Mouse (Mus musculus) liver, adult 2 months (tissue): ENCODE results near the gene Olfr152. TPM values are rescaled to one million over a fixed set of nuclear protein-coding genes. Genes with fewer than 3 reads are reported as not detected.

ENCODE experiments used
- DNase-seq: peaks from one replicate; pipeline ENCODE4 v3.0.0-alpha.2; 2011; ENCODE audit warnings: low read depth, low spot score; ENCODE audit errors: extremely low read depth
- H3K27ac ChIP-seq: fragments of 200-500 bp; replicated peaks from 2 replicates; pipeline ENCODE4 v1.5.1; 2012; ENCODE audit warnings: low read depth, mild to moderate bottlenecking, control low read depth, inconsistent platforms, low read length; ENCODE audit not compliant: insufficient read depth
- H3K27me3 ChIP-seq: fragments of 200-500 bp; 2 replicates; pipeline ENCODE4 v1.6.1; 2012; ENCODE audit warnings: mild to moderate bottlenecking, moderate library complexity, low read length, inconsistent platforms; ENCODE audit not compliant: control insufficient read depth, insufficient read depth
- H3K36me3 ChIP-seq: fragments of 200-500 bp; 2 replicates; pipeline ENCODE4 v1.6.1; 2012; ENCODE audit warnings: low read length, inconsistent platforms; ENCODE audit not compliant: control insufficient read depth, insufficient read depth
- H3K4me1 ChIP-seq: fragments of 200-500 bp; 2 replicates; pipeline ENCODE4 v1.6.1; 2011; ENCODE audit warnings: low read length; ENCODE audit not compliant: control insufficient read depth, insufficient read depth
- H3K4me3 ChIP-seq: fragments of 200-500 bp; 2 replicates; pipeline ENCODE4 v1.5.1; 2011; ENCODE audit warnings: low read depth, mild to moderate bottlenecking, control low read depth, low read length, moderate library complexity; ENCODE audit not compliant: insufficient read depth
- H3K79me2 ChIP-seq: fragments of 200-500 bp; 2 replicates; pipeline ENCODE4 v1.6.1; 2012; ENCODE audit warnings: inconsistent platforms, mild to moderate bottlenecking, low read length, moderate library complexity; ENCODE audit not compliant: control insufficient read depth, insufficient read depth
- H3K9ac ChIP-seq: fragments of 200-500 bp; 2 replicates; pipeline ENCODE4 v1.6.1; 2012; ENCODE audit warnings: low read depth, mild to moderate bottlenecking, control low read depth, inconsistent platforms, low read length
- CTCF ChIP-seq: fragments of 200-500 bp; IDR thresholded peaks from 2 replicates; pipeline ENCODE4 v1.5.1; 2011; ENCODE audit warnings: low read depth, low read length, control low read depth
- POLR2A ChIP-seq: fragments of 200-500 bp; IDR thresholded peaks from 2 replicates; pipeline ENCODE4 v1.6.1; 2011; ENCODE audit warnings: low read length, control low read depth; ENCODE audit not compliant: insufficient read depth; ENCODE audit errors: extremely low read depth
- WGBS: fragments of 180-500 bp; shearing (Covaris S2); methylation state at CpG from one replicate; pipeline ENCODE4 v1.1.7; 2018; 5-methylcytosine and 5-hydroxymethylcytosine counted together
- polyA plus RNA-seq: library from polyadenylated mRNA; depleted of rRNA; stranded (reverse); fragments of >200 nt; gene quantifications from 2 replicates; pipeline ENCODE4 v1.2.3, GENCODE M21; 2012; rRNA removed
- total RNA-seq: library from RNA; depleted of rRNA; stranded (reverse); fragments of >200 nt; gene quantifications from 2 replicates; pipeline ENCODE4 v1.2.3, GENCODE M21; 2014; rRNA removed

Gene Olfr152
- total and polyA plus RNA-seq, 2 experiments = not detected

DNA sequence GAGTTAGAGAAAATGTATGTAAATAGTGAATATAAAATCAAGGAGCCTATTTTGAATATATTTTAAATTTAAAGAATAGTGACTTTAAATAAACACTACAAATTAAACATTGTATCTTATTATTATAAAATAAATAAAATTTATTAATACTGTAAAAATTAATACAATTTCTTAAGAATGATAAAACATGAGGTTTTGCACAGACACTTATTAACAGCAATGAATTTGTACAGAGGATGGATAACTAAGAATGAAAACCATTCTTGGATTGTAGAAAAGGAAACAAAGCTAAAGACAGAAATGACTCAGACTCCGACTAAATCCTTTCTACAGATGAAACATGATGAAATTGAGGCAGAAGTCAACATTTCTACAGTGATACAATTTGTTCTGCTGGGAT is 30.2 kb downstream of the Olfr152 start, which contains the start of gene Olfr1145:
Gene Olfr1145 (plus strand): TSS at position 301 of the 400 bp plus-strand sequence.
- Histone ChIP-seq H3K4me3 (no peak within 1 kb of the TSS), H3K36me3 (no peaks in the 10 kb centered on the region), H3K9ac (no peak within 1 kb of the TSS), H3K4me1 (no peaks in the 10 kb centered on the region), H3K27me3 (no peaks in the 10 kb centered on the region), H3K79me2 (no peaks in the 10 kb centered on the region), H3K27ac (no peak within 1 kb of the TSS)
- TF ChIP-seq CTCF = no peak
- TF ChIP-seq POLR2A = no peak
- no peak for DNase-seq
- WGBS = 63% methylated on average over 1 of the region's 1 CpGs

DNA sequence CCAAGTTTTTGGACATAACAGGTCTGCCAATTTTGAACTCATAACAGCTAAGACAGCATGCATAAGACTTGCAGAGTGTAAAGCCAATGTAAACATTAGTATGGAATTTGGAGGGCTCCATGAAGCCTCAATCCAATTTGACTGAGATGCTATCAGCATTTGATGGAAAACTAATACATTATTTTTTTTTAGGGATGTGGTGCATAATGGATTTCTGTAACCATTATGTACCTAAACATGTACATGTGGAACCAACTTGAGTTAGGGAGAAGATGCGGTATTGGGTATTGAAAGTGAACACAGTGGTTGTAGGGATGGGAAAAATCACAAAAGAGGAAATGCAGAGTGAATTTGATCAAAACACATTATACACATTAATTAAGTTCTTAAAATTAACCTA is 51.0 kb downstream of the Olfr152 start, which contains the start of gene Olfr1148:
Gene Olfr1148 (plus strand): TSS at position 301 of the 400 bp plus-strand sequence.
- TF ChIP-seq POLR2A (no peak), CTCF (no peak)
- WGBS = 93% methylated on average over 1 of the region's 1 CpGs

More for the DNA sequence above, 51.0 kb downstream of the Olfr152 start, which contains the start of gene Olfr1148:
- Histone ChIP-seq H3K27ac (no peak within 1 kb of the TSS), H3K4me3 (no peak within 1 kb of the TSS), H3K4me1 (no peaks in the 10 kb centered on the region), H3K36me3 (no peaks in the 10 kb centered on the region), H3K27me3 (no peaks in the 10 kb centered on the region), H3K79me2 (no peaks in the 10 kb centered on the region), H3K9ac (no peak within 1 kb of the TSS)
- no peak for DNase-seq

Other genes with a start within 250 kb of the Olfr152 start
- not detected in 2 replicates for gene Olfr153, start 247.7 kb upstream of the Olfr152 start, total RNA-seq
- gene Olfr153, start 247.7 kb upstream of the Olfr152 start, polyA plus RNA-seq = not detected in 2 replicates
- gene Olfr1128, start 233.9 kb upstream of the Olfr152 start, total RNA-seq = not detected in 2 replicates
- gene Olfr1128, start 233.9 kb upstream of the Olfr152 start, polyA plus RNA-seq = not detected in 2 replicates
- not detected in 2 replicates for gene Olfr1129, start 205.6 kb upstream of the Olfr152 start, total RNA-seq
- not detected in 2 replicates for gene Olfr1129, start 205.6 kb upstream of the Olfr152 start, polyA plus RNA-seq
- gene Olfr1130, start 173.3 kb upstream of the Olfr152 start, total RNA-seq = not detected in 2 replicates
- gene Olfr1130, start 173.3 kb upstream of the Olfr152 start, polyA plus RNA-seq = not detected in 2 replicates
- not detected in 2 replicates for gene Olfr1131, start 152.4 kb upstream of the Olfr152 start, total RNA-seq
- gene Olfr1131, start 152.4 kb upstream of the Olfr152 start, polyA plus RNA-seq = not detected in 2 replicates
- gene Olfr1132, start 141.9 kb upstream of the Olfr152 start, total RNA-seq = not detected in 2 replicates
- gene Olfr1132, start 141.9 kb upstream of the Olfr152 start, polyA plus RNA-seq = not detected in 2 replicates
- not detected in 2 replicates for gene Olfr1133, start 132.1 kb upstream of the Olfr152 start, total RNA-seq
- gene Olfr1133, start 132.1 kb upstream of the Olfr152 start, polyA plus RNA-seq = not detected in 2 replicates
- not detected in 2 replicates for gene Olfr1134, start 121.0 kb upstream of the Olfr152 start, total RNA-seq
- gene Olfr1134, start 121.0 kb upstream of the Olfr152 start, polyA plus RNA-seq = not detected in 2 replicates
- not detected in 2 replicates for gene Olfr1135, start 105.8 kb upstream of the Olfr152 start, total RNA-seq
- gene Olfr1135, start 105.8 kb upstream of the Olfr152 start, polyA plus RNA-seq = not detected in 2 replicates
- not detected in 2 replicates for gene Olfr1136, start 85.5 kb upstream of the Olfr152 start, total RNA-seq
- gene Olfr1136, start 85.5 kb upstream of the Olfr152 start, polyA plus RNA-seq = not detected in 2 replicates
- not detected in 2 replicates for gene Olfr1137, start 66.3 kb upstream of the Olfr152 start, total RNA-seq
- gene Olfr1137, start 66.3 kb upstream of the Olfr152 start, polyA plus RNA-seq = not detected in 2 replicates
- not detected in 2 replicates for gene Olfr1138, start 39.5 kb upstream of the Olfr152 start, total RNA-seq
- not detected in 2 replicates for gene Olfr1138, start 39.5 kb upstream of the Olfr152 start, polyA plus RNA-seq
- gene Olfr1140, start 35.7 kb upstream of the Olfr152 start, total RNA-seq = not detected in 2 replicates
- gene Olfr1140, start 35.7 kb upstream of the Olfr152 start, polyA plus RNA-seq = not detected in 2 replicates
- not detected in 2 replicates for gene Olfr1141, start 25.5 kb upstream of the Olfr152 start, total RNA-seq
- not detected in 2 replicates for gene Olfr1141, start 25.5 kb upstream of the Olfr152 start, polyA plus RNA-seq
- not detected in 2 replicates for gene Olfr1143, start 21.1 kb downstream of the Olfr152 start, total RNA-seq
- not detected in 2 replicates for gene Olfr1143, start 21.1 kb downstream of the Olfr152 start, polyA plus RNA-seq
- gene Olfr1145, start 30.3 kb downstream of the Olfr152 start, total RNA-seq = not detected in 2 replicates
- gene Olfr1145, start 30.3 kb downstream of the Olfr152 start, polyA plus RNA-seq = not detected in 2 replicates
- gene Olfr1148, start 51.0 kb downstream of the Olfr152 start, total RNA-seq = not detected in 2 replicates
- gene Olfr1148, start 51.0 kb downstream of the Olfr152 start, polyA plus RNA-seq = not detected in 2 replicates
- gene Olfr1150-ps1, start 64.5 kb downstream of the Olfr152 start, total RNA-seq = not detected in 2 replicates
- gene Olfr1150-ps1, start 64.5 kb downstream of the Olfr152 start, polyA plus RNA-seq = not detected in 2 replicates
- not detected in 2 replicates for gene Olfr1151, start 76.4 kb downstream of the Olfr152 start, total RNA-seq
- not detected in 2 replicates for gene Olfr1151, start 76.4 kb downstream of the Olfr152 start, polyA plus RNA-seq
- gene Olfr1152, start 87.0 kb downstream of the Olfr152 start, total RNA-seq = not detected in 2 replicates
- gene Olfr1152, start 87.0 kb downstream of the Olfr152 start, polyA plus RNA-seq = not detected in 2 replicates
- not detected in 2 replicates for gene Olfr1153, start 115.5 kb downstream of the Olfr152 start, total RNA-seq
- not detected in 2 replicates for gene Olfr1153, start 115.5 kb downstream of the Olfr152 start, polyA plus RNA-seq
- not detected in 2 replicates for gene Olfr1154, start 125.7 kb downstream of the Olfr152 start, total RNA-seq
- gene Olfr1154, start 125.7 kb downstream of the Olfr152 start, polyA plus RNA-seq = not detected in 2 replicates
- not detected in 2 replicates for gene Olfr1155, start 165.7 kb downstream of the Olfr152 start, total RNA-seq
- not detected in 2 replicates for gene Olfr1155, start 165.7 kb downstream of the Olfr152 start, polyA plus RNA-seq
- not detected in 2 replicates for gene Olfr1156, start 173.6 kb downstream of the Olfr152 start, total RNA-seq
- not detected in 2 replicates for gene Olfr1156, start 173.6 kb downstream of the Olfr152 start, polyA plus RNA-seq
- gene Olfr1157, start 188.8 kb downstream of the Olfr152 start, total RNA-seq = not detected in 2 replicates
- not detected in 2 replicates for gene Olfr1157, start 188.8 kb downstream of the Olfr152 start, polyA plus RNA-seq
- gene Olfr74, start 195.2 kb downstream of the Olfr152 start, total RNA-seq = not detected in 2 replicates
- gene Olfr74, start 195.2 kb downstream of the Olfr152 start, polyA plus RNA-seq = not detected in 2 replicates
- gene Olfr1158, start 210.6 kb downstream of the Olfr152 start, total RNA-seq = not detected in 2 replicates
- not detected in 2 replicates for gene Olfr1158, start 210.6 kb downstream of the Olfr152 start, polyA plus RNA-seq
- gene Olfr1160, start 228.8 kb downstream of the Olfr152 start, total RNA-seq = not detected in 2 replicates
- not detected in 2 replicates for gene Olfr1160, start 228.8 kb downstream of the Olfr152 start, polyA plus RNA-seq
- not detected in 2 replicates for gene Olfr1161, start 243.3 kb downstream of the Olfr152 start, total RNA-seq
- not detected in 2 replicates for gene Olfr1161, start 243.3 kb downstream of the Olfr152 start, polyA plus RNA-seq